Mouse (Mus musculus) midbrain, embryonic 12.5 days (tissue): ENCODE measurements around the gene Pnma3. TPM values are rescaled to one million over a fixed set of nuclear protein-coding genes. Genes with fewer than 3 reads are reported as not detected.
"Not testable (repeated sequence)": the region's sequence is repeated elsewhere in the genome, so short reads cannot be mapped to it uniquely, and the experiment has no call there.

Experiments used
- ATAC-seq: fragments of 200-750 bp; cut with Nextera tagmentation; 2 replicates; pipeline ENCODE4 v1.8.0; 2017; ENCODE audit warnings: low read depth, moderate TSS enrichment, moderate library complexity; ENCODE audit not compliant: low FRiP score
- H3K27ac ChIP-seq: fragments of 300-500 bp; sonication (generic); replicated peaks from 2 replicates; pipeline ENCODE4 v1.5.1; 2016; ENCODE audit warnings: mild to moderate bottlenecking
- H3K27me3 ChIP-seq: fragments of 300-500 bp; sonication (generic); 2 replicates; pipeline ENCODE4 v1.6.1; 2016; ENCODE audit warnings: mild to moderate bottlenecking
- H3K36me3 ChIP-seq: fragments of 300-500 bp; sonication (generic); 2 replicates; pipeline ENCODE4 v1.6.1; 2016
- H3K4me1 ChIP-seq: fragments of 300-500 bp; sonication (generic); 2 replicates; pipeline ENCODE4 v1.6.1; 2016
- H3K4me2 ChIP-seq: fragments of 300-500 bp; sonication (generic); replicated peaks from 2 replicates; pipeline ENCODE4 v1.6.1; 2016; ENCODE audit warnings: mild to moderate bottlenecking, moderate library complexity
- H3K4me3 ChIP-seq: fragments of 300-500 bp; sonication (generic); 2 replicates; pipeline ENCODE4 v1.5.1; 2016; ENCODE audit warnings: mild to moderate bottlenecking
- H3K9ac ChIP-seq: fragments of 300-500 bp; sonication (generic); replicated peaks from 2 replicates; pipeline ENCODE4 v1.6.1; 2016; ENCODE audit warnings: mild to moderate bottlenecking, moderate library complexity
- H3K9me3 ChIP-seq: fragments of 300-500 bp; sonication (generic); 2 replicates; pipeline ENCODE4 v1.6.1; 2016; ENCODE audit warnings: mild to moderate bottlenecking
- WGBS: fragments of 180-500 bp; shearing (Covaris S2); methylation state at CpG from one replicate; pipeline ENCODE4 v1.1.7; 2016; 5-methylcytosine and 5-hydroxymethylcytosine counted together
- polyA plus RNA-seq: library from polyadenylated mRNA; unstranded; fragments of >200 nt; fragmentation: Nextera tagmentation; extraction: Ambion mirVana; gene quantifications from 2 replicates; pipeline ENCODE4 v1.2.1, GENCODE M21; 2016

Gene Pnma3
- polyA plus RNA-seq, 1 experiment from 2014 or later, result 1.1 TPM

DNA sequence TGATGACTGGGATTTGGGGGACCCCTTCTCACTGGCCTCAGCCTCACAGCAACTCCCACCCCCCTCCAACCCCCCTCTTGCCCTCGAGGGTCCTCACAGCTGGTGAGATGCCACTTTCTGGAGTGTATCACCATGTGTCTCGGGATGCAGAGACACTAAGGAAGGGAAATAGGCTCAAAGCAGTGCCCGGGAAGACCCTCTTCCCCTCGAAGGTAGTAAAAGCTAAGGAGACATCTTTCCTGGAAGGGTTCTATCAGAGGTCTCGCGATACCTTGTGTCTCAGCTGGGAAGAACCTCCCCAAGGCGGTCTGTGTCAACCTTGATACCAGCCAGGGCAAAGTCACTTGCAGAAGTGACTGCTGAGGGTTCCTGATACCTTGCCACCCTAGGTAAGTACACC, 52.2 kb downstream of the Pnma3 start, which contains the start of gene Gm14685:
Gene Gm14685, plus strand, starts transcription at position 301 of the 400 bp plus-strand sequence.
- not testable (repeated sequence) for ATAC-seq, H3K9ac ChIP-seq, H3K9me3 ChIP-seq, H3K27ac ChIP-seq, H3K4me3 ChIP-seq, H3K4me2 ChIP-seq, H3K4me1 ChIP-seq, H3K36me3 ChIP-seq, H3K27me3 ChIP-seq
- WGBS, result no CpG with 5 or more reads among the region's 7 CpGs

Other genes starting within 250 kb of the Pnma3 start
- gene Gabrq, start 239.6 kb upstream of the Pnma3 start, polyA plus RNA-seq, result 1.6 and 1.8 TPM in 2 replicates
- 99.1 and 107 TPM in 2 replicates for gene Cetn2, start 146.4 kb upstream of the Pnma3 start, polyA plus RNA-seq
- 38.5 and 43.0 TPM in 2 replicates for gene Nsdhl, start 146.2 kb upstream of the Pnma3 start, polyA plus RNA-seq
- gene Zfp185, start 77.4 kb upstream of the Pnma3 start, polyA plus RNA-seq, result 3.1 and 3.3 TPM in 2 replicates
- gene Pnma5, start 27.7 kb upstream of the Pnma3 start, polyA plus RNA-seq, result 0.14 TPM in 1 of 2 replicates, not detected in the other
- 0.55 and 0.58 TPM in 2 replicates for gene Xlr4a, start 17.7 kb downstream of the Pnma3 start, polyA plus RNA-seq
- gene Xlr3a, start 32.3 kb downstream of the Pnma3 start, polyA plus RNA-seq, result 3.5 and 4.0 TPM in 2 replicates
- gene Gm14685, start 52.3 kb downstream of the Pnma3 start, polyA plus RNA-seq, result 0.29 and 0.73 TPM in 2 replicates
- gene Xlr5b, start 84.0 kb downstream of the Pnma3 start, polyA plus RNA-seq, result not detected in 2 replicates
- 0.34 and 0.40 TPM in 2 replicates for gene DXBay18, start 84.7 kb downstream of the Pnma3 start, polyA plus RNA-seq
- gene Spin2d, start 112.2 kb downstream of the Pnma3 start, polyA plus RNA-seq, result not detected in 2 replicates
- 14.1 and 16.1 TPM in 2 replicates for gene Xlr3b, start 127.4 kb downstream of the Pnma3 start, polyA plus RNA-seq
- gene Xlr4b, start 149.5 kb downstream of the Pnma3 start, polyA plus RNA-seq, result 0.43 and 0.70 TPM in 2 replicates
- 23.1 and 23.2 TPM in 2 replicates for gene F8a, start 163.5 kb downstream of the Pnma3 start, polyA plus RNA-seq
- not detected in 2 replicates for gene Xlr4c, start 178.3 kb downstream of the Pnma3 start, polyA plus RNA-seq
- gene Xlr3c, start 200.6 kb downstream of the Pnma3 start, polyA plus RNA-seq, result 0.37 TPM in 1 of 2 replicates, not detected in the other
- 0.14 and 0.16 TPM in 2 replicates for gene Xlr5a, start 228.2 kb downstream of the Pnma3 start, polyA plus RNA-seq
- not detected in 2 replicates for gene Xlr5c, start 228.2 kb downstream of the Pnma3 start, polyA plus RNA-seq